Mouse (Mus musculus) neural tube, embryonic 12.5 days (tissue): ENCODE results near the gene Ctns. TPM values are rescaled to one million over a fixed set of nuclear protein-coding genes. Genes with fewer than 3 reads are reported as not detected.
A peak's percentile ranks its signal among the peaks of the same experiment; 100 is the strongest.

Source experiments
- ATAC-seq: fragments of 200-750 bp; cut with Nextera tagmentation; 2 replicates; pipeline ENCODE4 v1.8.0; 2017; ENCODE audit warnings: low read depth, mild to moderate bottlenecking, moderate TSS enrichment, moderate library complexity; ENCODE audit not compliant: low FRiP score
- H3K27ac ChIP-seq: fragments of 300-500 bp; sonication (generic); 2 replicates; pipeline ENCODE4 v1.5.1; 2016
- H3K27me3 ChIP-seq: fragments of 300-500 bp; sonication (generic); replicated peaks from 2 replicates; pipeline ENCODE4 v1.6.1; 2016; ENCODE audit warnings: mild to moderate bottlenecking
- H3K36me3 ChIP-seq: fragments of 300-500 bp; sonication (generic); 2 replicates; pipeline ENCODE4 v1.6.1; 2016; ENCODE audit warnings: mild to moderate bottlenecking
- H3K4me1 ChIP-seq: fragments of 300-500 bp; sonication (generic); 2 replicates; pipeline ENCODE4 v1.6.1; 2016
- H3K4me2 ChIP-seq: fragments of 300-500 bp; sonication (generic); replicated peaks from 2 replicates; pipeline ENCODE4 v1.6.1; 2016; ENCODE audit warnings: mild to moderate bottlenecking
- H3K4me3 ChIP-seq: fragments of 300-500 bp; sonication (generic); 2 replicates; pipeline ENCODE4 v1.5.1; 2016
- H3K9ac ChIP-seq: fragments of 300-500 bp; sonication (generic); 2 replicates; pipeline ENCODE4 v1.6.1; 2016; ENCODE audit warnings: mild to moderate bottlenecking
- H3K9me3 ChIP-seq: fragments of 300-500 bp; sonication (generic); 2 replicates; pipeline ENCODE4 v1.6.1; 2016; ENCODE audit warnings: mild to moderate bottlenecking
- WGBS: fragments of 180-500 bp; shearing (Covaris S2); methylation state at CpG from one replicate; pipeline ENCODE4 v1.1.7; 2016; 5-methylcytosine and 5-hydroxymethylcytosine counted together
- polyA plus RNA-seq: library from polyadenylated mRNA; unstranded; fragments of >200 nt; fragmentation: Nextera tagmentation; extraction: Ambion mirVana; gene quantifications from 2 replicates; pipeline ENCODE4 v1.2.1, GENCODE M21; 2016

Gene Ctns
- polyA plus RNA-seq, 1 experiment from 2014 or later: 26.1 TPM

GRCm38 (mm10) chr11:73161616-73162015 is 37.2 kb downstream of the Ctns start:
- no peak for ATAC-seq
- Histone ChIP-seq H3K4me2 (no peak overlapping the region), H3K9me3 (no peaks in the 10 kb centered on the region), H3K27me3 (peaks cover 23% of the 10 kb centered on the region), H3K36me3 (no peaks in the 10 kb centered on the region), H3K9ac (no peak overlapping the region), H3K27ac (no peak overlapping the region), H3K4me1 (0 out of 2 replicates have a peak, but pooled peaks cover 4% of the 10 kb centered on the region), H3K4me3 (no peak overlapping the region)
- 90% methylated on average over 4 of the region's 4 CpGs for WGBS

- ATAC-seq: no peak
- H3K9ac ChIP-seq: no peak overlapping the region
- H3K27me3 ChIP-seq: peaks cover 23% of the 10 kb centered on the region
- 0 out of 2 replicates have a peak, but pooled peaks cover 4% of the 10 kb centered on the region for H3K4me1 ChIP-seq
- no peak overlapping the region for H3K4me3 ChIP-seq
- 22% methylated on average over 6 of the region's 6 CpGs for WGBS
- no peaks in the 10 kb centered on the region for H3K9me3 ChIP-seq
- H3K4me2 ChIP-seq: peak overlapping the region; percentile 75
- H3K36me3 ChIP-seq: no peaks in the 10 kb centered on the region
- H3K27ac ChIP-seq: no peak overlapping the region
Measured at GRCm38 (mm10) chr11:73160811-73161200, 38.0 kb downstream of the Ctns start.

- Histone ChIP-seq H3K36me3 (no peaks in the 10 kb centered on the region), H3K4me1 (0 out of 2 replicates have a peak, but pooled peaks cover 4% of the 10 kb centered on the region), H3K27me3 (peaks cover 23% of the 10 kb centered on the region), H3K9ac (peak within 1 kb of the TSS; percentile 45), H3K4me3 (peak within 1 kb of the TSS; percentile 36), H3K27ac (no peak within 1 kb of the TSS), H3K9me3 (no peaks in the 10 kb centered on the region), H3K4me2 (peak within 1 kb of the TSS; percentile 75)
- 0 out of 2 replicates have a peak, but pooled peaks have one; percentile 48 for ATAC-seq
- WGBS: 2% methylated on average over 49 of the region's 49 CpGs
Measured at GRCm38 (mm10) chr11:73159957-73160810, 38.7 kb downstream of the Ctns start, which contains the start of gene P2rx5. Gene P2rx5 (plus strand): TSS chr11:73160421.

- Histone ChIP-seq H3K27me3 (peaks cover 8% of the 10 kb centered on the region), H3K4me2 (no peak overlapping the region), H3K27ac (no peak overlapping the region), H3K4me1 (no peaks in the 10 kb centered on the region), H3K9me3 (no peaks in the 10 kb centered on the region), H3K4me3 (no peak overlapping the region), H3K36me3 (no peaks in the 10 kb centered on the region), H3K9ac (no peak overlapping the region)
- 80% methylated on average over 6 of the region's 6 CpGs for WGBS
- no peak for ATAC-seq
Measured at GRCm38 (mm10) chr11:73155071-73155470, 43.8 kb downstream of the Ctns start.

- H3K4me2 ChIP-seq: no peak overlapping the region
- no peaks in the 10 kb centered on the region for H3K36me3 ChIP-seq
- no peak overlapping the region for H3K4me3 ChIP-seq
- H3K27ac ChIP-seq: no peak overlapping the region
- WGBS: 79% methylated on average over 9 of the region's 9 CpGs
- no peaks in the 10 kb centered on the region for H3K4me1 ChIP-seq
- H3K9me3 ChIP-seq: no peaks in the 10 kb centered on the region
- no peaks in the 10 kb centered on the region for H3K27me3 ChIP-seq
- ATAC-seq: no peak
- H3K9ac ChIP-seq: no peak overlapping the region
Measured at GRCm38 (mm10) chr11:73148209-73148608, 50.6 kb downstream of the Ctns start.

GRCm38 (mm10) chr11:73146975-73147365 is 51.9 kb downstream of the Ctns start:
- Histone ChIP-seq H3K9me3 (no peaks in the 10 kb centered on the region), H3K27ac (no peak overlapping the region), H3K9ac (no peak overlapping the region), H3K36me3 (no peaks in the 10 kb centered on the region), H3K4me2 (no peak overlapping the region), H3K4me3 (no peak overlapping the region), H3K27me3 (no peaks in the 10 kb centered on the region), H3K4me1 (no peaks in the 10 kb centered on the region)
- no peak for ATAC-seq
- WGBS: 66% methylated on average over 7 of the region's 7 CpGs

GRCm38 (mm10) chr11:73146026-73146974 is 52.5 kb downstream of the Ctns start:
- H3K27ac ChIP-seq: no peak overlapping the region
- H3K4me3 ChIP-seq: no peak overlapping the region
- no peaks in the 10 kb centered on the region for H3K9me3 ChIP-seq
- H3K9ac ChIP-seq: no peak overlapping the region
- 71% methylated on average over 11 of the region's 11 CpGs for WGBS
- no peaks in the 10 kb centered on the region for H3K4me1 ChIP-seq
- no peaks in the 10 kb centered on the region for H3K27me3 ChIP-seq
- H3K4me2 ChIP-seq: no peak overlapping the region
- no peak for ATAC-seq
- no peaks in the 10 kb centered on the region for H3K36me3 ChIP-seq

GRCm38 (mm10) chr11:73144261-73144681 is 54.6 kb downstream of the Ctns start:
- Histone ChIP-seq H3K27me3 (no peaks in the 10 kb centered on the region), H3K9me3 (no peaks in the 10 kb centered on the region), H3K4me3 (no peak overlapping the region), H3K9ac (no peak overlapping the region), H3K36me3 (no peaks in the 10 kb centered on the region), H3K4me2 (no peak overlapping the region), H3K4me1 (no peaks in the 10 kb centered on the region), H3K27ac (no peak overlapping the region)
- WGBS: 86% methylated on average over 1 of the region's 1 CpGs
- ATAC-seq: no peak

GRCm38 (mm10) chr11:73137591-73138501 is 61.0 kb downstream of the Ctns start, which contains the start of gene Haspin:
Gene Haspin (minus strand): TSS chr11:73138294.
- Histone ChIP-seq H3K4me3 (peak within 1 kb of the TSS; percentile 82), H3K9ac (peak within 1 kb of the TSS; percentile 78), H3K4me1 (peaks cover 27% of the 10 kb centered on the region), H3K4me2 (peak within 1 kb of the TSS; percentile 85), H3K36me3 (peaks cover 16% of the 10 kb centered on the region), H3K9me3 (no peaks in the 10 kb centered on the region), H3K27me3 (no peaks in the 10 kb centered on the region), H3K27ac (no peak within 1 kb of the TSS)
- under 1% methylated on average over 84 of the region's 84 CpGs for WGBS
- ATAC-seq: peak; percentile 91

GRCm38 (mm10) chr11:73137116-73137515 is 61.7 kb downstream of the Ctns start:
- Histone ChIP-seq H3K27me3 (no peaks in the 10 kb centered on the region), H3K4me1 (peaks cover 27% of the 10 kb centered on the region), H3K36me3 (peaks cover 24% of the 10 kb centered on the region), H3K4me2 (peak overlapping the region; percentile 85), H3K9me3 (no peaks in the 10 kb centered on the region), H3K9ac (peak overlapping the region; percentile 78), H3K4me3 (peak overlapping the region; percentile 82), H3K27ac (no peak overlapping the region)
- WGBS: 44% methylated on average over 11 of the region's 11 CpGs
- no peak for ATAC-seq

- Histone ChIP-seq H3K9me3 (no peaks in the 10 kb centered on the region), H3K27me3 (no peaks in the 10 kb centered on the region), H3K4me1 (peaks cover 27% of the 10 kb centered on the region), H3K4me3 (peak overlapping the region; percentile 82; the same call in 1 of the 2 replicates), H3K36me3 (peaks cover 24% of the 10 kb centered on the region), H3K4me2 (peak overlapping the region; percentile 85), H3K9ac (0 out of 2 replicates have a peak overlapping the region, but pooled peaks have one; percentile 10), H3K27ac (no peak overlapping the region)
- WGBS: 63% methylated on average over 6 of the region's 6 CpGs
- no peak for ATAC-seq
Measured at GRCm38 (mm10) chr11:73136587-73136986, 62.3 kb downstream of the Ctns start.
